Mouse (Mus musculus): ENCODE results near the gene Plk3. TPM values are rescaled to one million over a fixed set of nuclear protein-coding genes. Genes with fewer than 3 reads are reported as not detected.
"Not testable (repeated sequence)": the region's sequence is repeated elsewhere in the genome, so short reads cannot be mapped to it uniquely, and the experiment has no call there.

Plk3 gene
- 3.4 and 5.0 TPM in 2 replicates for polyA plus RNA-seq (2015; fragmentation: Nextera tagmentation; extraction: Ambion mirVana)

- Histone ChIP-seq H3K4me3 (replicated peaks; ENCODE audit: low read length) (peak within 1 kb of the TSS; percentile 61), H3K27me3 (ENCODE audit: control insufficient read depth, insufficient read depth, low read length) (0 out of 2 replicates have a peak, but pooled peaks cover 4% of the 10 kb centered on the region), H3K4me1 (ENCODE audit: control insufficient read depth, insufficient read depth, low read length) (peaks cover 13% of the 10 kb centered on the region), H3K9ac (ENCODE audit: low read length) (peak within 1 kb of the TSS; percentile 91), H3K9me3 (replicated peaks; ENCODE audit: control insufficient read depth, low read length) (no peaks in the 10 kb centered on the region), H3K27ac (ENCODE audit: low read length) (peak within 1 kb of the TSS; percentile 26; the same call in 1 of the 2 replicates), H3K4me2 (ENCODE audit: low read depth, low read length) (peak within 1 kb of the TSS; percentile 93), H3K36me3 (ENCODE audit: control insufficient read depth, insufficient read depth, low read length) (no peaks in the 10 kb centered on the region)
- 2% methylated on average over 48 of the region's 48 CpGs for WGBS
- peak; percentile 91 for ATAC-seq (ENCODE audit: insufficient read depth, low FRiP score)
Measured at GRCm38 (mm10) chr4:117133817-117134600, at the start of gene Plk3. TSS of gene Plk3 (minus strand) at chr4:117133963.

GRCm38 (mm10) chr4:117182759-117183096 is 49.0 kb upstream of the Plk3 start:
- Histone ChIP-seq H3K4me2 (ENCODE audit: low read depth, low read length) (peak overlapping the region; percentile 62), H3K27ac (ENCODE audit: low read length) (peak overlapping the region; percentile 51), H3K9ac (ENCODE audit: low read length) (peak overlapping the region; percentile 72), H3K4me3 (replicated peaks; ENCODE audit: low read length) (peak overlapping the region; percentile 85)
- H3K9me3 ChIP-seq (replicated peaks; ENCODE audit: control insufficient read depth, low read length); H3K36me3 ChIP-seq (ENCODE audit: control insufficient read depth, insufficient read depth, low read length); H3K4me1 ChIP-seq (ENCODE audit: control insufficient read depth, insufficient read depth, low read length); H3K27me3 ChIP-seq (ENCODE audit: control insufficient read depth, insufficient read depth, low read length): not testable (repeated sequence)
- peak; percentile 39; the same call in 1 of the 2 replicates for ATAC-seq (ENCODE audit: insufficient read depth, low FRiP score)
- 14% methylated on average over 9 of the region's 9 CpGs for WGBS

GRCm38 (mm10) chr4:117181863-117182758 is 48.3 kb upstream of the Plk3 start, which contains the start of gene Kif2c:
TSS of gene Kif2c (minus strand) at chr4:117182639.
- ATAC-seq (ENCODE audit: insufficient read depth, low FRiP score) = peak; percentile 98
- Histone ChIP-seq H3K4me3 (replicated peaks; ENCODE audit: low read length) (peak within 1 kb of the TSS; percentile 85), H3K9ac (ENCODE audit: low read length) (peak within 1 kb of the TSS; percentile 74), H3K36me3 (ENCODE audit: control insufficient read depth, insufficient read depth, low read length) (peaks cover 11% of the 10 kb centered on the region), H3K4me1 (ENCODE audit: control insufficient read depth, insufficient read depth, low read length) (peaks cover 7% of the 10 kb centered on the region), H3K9me3 (replicated peaks; ENCODE audit: control insufficient read depth, low read length) (no peaks in the 10 kb centered on the region), H3K27ac (ENCODE audit: low read length) (peak within 1 kb of the TSS; percentile 73), H3K4me2 (ENCODE audit: low read depth, low read length) (peak within 1 kb of the TSS; percentile 89), H3K27me3 (ENCODE audit: control insufficient read depth, insufficient read depth, low read length) (no peaks in the 10 kb centered on the region)
- WGBS = under 1% methylated on average over 42 of the region's 42 CpGs

GRCm38 (mm10) chr4:117169936-117170335 is 36.2 kb upstream of the Plk3 start:
- ATAC-seq (ENCODE audit: insufficient read depth, low FRiP score) = no peak
- no peaks in the 10 kb centered on the region for H3K27me3 ChIP-seq (ENCODE audit: control insufficient read depth, insufficient read depth, low read length)
- no peak overlapping the region for H3K9ac ChIP-seq (ENCODE audit: low read length)
- no peak overlapping the region for H3K27ac ChIP-seq (ENCODE audit: low read length)
- no peak overlapping the region for H3K4me3 ChIP-seq (replicated peaks; ENCODE audit: low read length)
- H3K36me3 ChIP-seq (ENCODE audit: control insufficient read depth, insufficient read depth, low read length) = peaks cover 40% of the 10 kb centered on the region
- 79% methylated on average over 5 of the region's 5 CpGs for WGBS
- no peak overlapping the region for H3K4me2 ChIP-seq (ENCODE audit: low read depth, low read length)
- H3K4me1 ChIP-seq (ENCODE audit: control insufficient read depth, insufficient read depth, low read length) = no peaks in the 10 kb centered on the region
- H3K9me3 ChIP-seq (replicated peaks; ENCODE audit: control insufficient read depth, low read length) = no peaks in the 10 kb centered on the region

GRCm38 (mm10) chr4:117161183-117161582 is 27.4 kb upstream of the Plk3 start:
- WGBS = 76% methylated on average over 4 of the region's 4 CpGs
- ATAC-seq (ENCODE audit: insufficient read depth, low FRiP score) = no peak
- H3K36me3 ChIP-seq (ENCODE audit: control insufficient read depth, insufficient read depth, low read length) = peaks cover 24% of the 10 kb centered on the region

GRCm38 (mm10) chr4:117159666-117160065 is 25.9 kb upstream of the Plk3 start:
- H3K9me3 ChIP-seq (replicated peaks; ENCODE audit: control insufficient read depth, low read length) = no peaks in the 10 kb centered on the region
- 77% methylated on average over 10 of the region's 10 CpGs for WGBS
- H3K4me1 ChIP-seq (ENCODE audit: control insufficient read depth, insufficient read depth, low read length) = peaks cover 1% of the 10 kb centered on the region; the same call in 1 of the 2 replicates
- no peaks in the 10 kb centered on the region for H3K27me3 ChIP-seq (ENCODE audit: control insufficient read depth, insufficient read depth, low read length)
- H3K9ac ChIP-seq (ENCODE audit: low read length) = no peak overlapping the region
- ATAC-seq (ENCODE audit: insufficient read depth, low FRiP score) = no peak
- no peak overlapping the region for H3K27ac ChIP-seq (ENCODE audit: low read length)
- H3K36me3 ChIP-seq (ENCODE audit: control insufficient read depth, insufficient read depth, low read length) = peaks cover 15% of the 10 kb centered on the region
- no peak overlapping the region for H3K4me3 ChIP-seq (replicated peaks; ENCODE audit: low read length)
- no peak overlapping the region for H3K4me2 ChIP-seq (ENCODE audit: low read depth, low read length)

More at GRCm38 (mm10) chr4:117161183-117161582, 27.4 kb upstream of the Plk3 start:
- H3K9me3 ChIP-seq (replicated peaks; ENCODE audit: control insufficient read depth, low read length) = no peaks in the 10 kb centered on the region
- no peak overlapping the region for H3K27ac ChIP-seq (ENCODE audit: low read length)
- H3K4me2 ChIP-seq (ENCODE audit: low read depth, low read length) = no peak overlapping the region
- H3K4me3 ChIP-seq (replicated peaks; ENCODE audit: low read length) = no peak overlapping the region
- H3K4me1 ChIP-seq (ENCODE audit: control insufficient read depth, insufficient read depth, low read length) = no peaks in the 10 kb centered on the region
- H3K27me3 ChIP-seq (ENCODE audit: control insufficient read depth, insufficient read depth, low read length) = no peaks in the 10 kb centered on the region
- no peak overlapping the region for H3K9ac ChIP-seq (ENCODE audit: low read length)

GRCm38 (mm10) chr4:117156372-117156771 is 22.6 kb upstream of the Plk3 start:
- no peaks in the 10 kb centered on the region for H3K27me3 ChIP-seq (ENCODE audit: control insufficient read depth, insufficient read depth, low read length)
- WGBS = 30% methylated on average over 6 of the region's 6 CpGs
- peaks cover 30% of the 10 kb centered on the region for H3K36me3 ChIP-seq (ENCODE audit: control insufficient read depth, insufficient read depth, low read length)
- peak overlapping the region; percentile 93 for H3K27ac ChIP-seq (ENCODE audit: low read length)
- no peak for ATAC-seq (ENCODE audit: insufficient read depth, low FRiP score)
- no peaks in the 10 kb centered on the region for H3K9me3 ChIP-seq (replicated peaks; ENCODE audit: control insufficient read depth, low read length)
- H3K4me2 ChIP-seq (ENCODE audit: low read depth, low read length) = peak overlapping the region; percentile 51
- peak overlapping the region; percentile 99 for H3K9ac ChIP-seq (ENCODE audit: low read length)
- peaks cover 10% of the 10 kb centered on the region for H3K4me1 ChIP-seq (ENCODE audit: control insufficient read depth, insufficient read depth, low read length)
- peak overlapping the region; percentile 99 for H3K4me3 ChIP-seq (replicated peaks; ENCODE audit: low read length)

GRCm38 (mm10) chr4:117155792-117156355 is 22.1 kb upstream of the Plk3 start, which contains the start of gene Rps8:
TSS of gene Rps8 (minus strand) at chr4:117156243.
- H3K4me1 ChIP-seq (ENCODE audit: control insufficient read depth, insufficient read depth, low read length) = peaks cover 10% of the 10 kb centered on the region
- peaks cover 33% of the 10 kb centered on the region for H3K36me3 ChIP-seq (ENCODE audit: control insufficient read depth, insufficient read depth, low read length)
- H3K9me3 ChIP-seq (replicated peaks; ENCODE audit: control insufficient read depth, low read length) = no peaks in the 10 kb centered on the region
- peak; percentile 95 for ATAC-seq (ENCODE audit: insufficient read depth, low FRiP score)
- under 1% methylated on average over 52 of the region's 52 CpGs for WGBS
- no peaks in the 10 kb centered on the region for H3K27me3 ChIP-seq (ENCODE audit: control insufficient read depth, insufficient read depth, low read length)
- H3K4me3 ChIP-seq (replicated peaks; ENCODE audit: low read length) = peak within 1 kb of the TSS; percentile 99
- H3K9ac ChIP-seq (ENCODE audit: low read length) = peak within 1 kb of the TSS; percentile 99
- peak within 1 kb of the TSS; percentile 83 for H3K4me2 ChIP-seq (ENCODE audit: low read depth, low read length)
- peak within 1 kb of the TSS; percentile 93 for H3K27ac ChIP-seq (ENCODE audit: low read length)
